Mouse (Mus musculus) large intestine, adult 2 months (tissue): ENCODE measurements at regions not wholly inside any gene's neighbourhood (a gene's known extent, or its start where the extent isn't known, plus 50 kb on each side); places are given as distances from the start of the nearest gene placed in this dataset.

ENCODE experiments used
- DNase-seq: peaks from one replicate; pipeline ENCODE4 v3.0.0-alpha.2; 2012; ENCODE audit warnings: low read depth, low spot score
- WGBS: fragments of 180-500 bp; shearing (Covaris S2); methylation state at CpG from one replicate; pipeline ENCODE4 v1.1.7; 2018; 5-methylcytosine and 5-hydroxymethylcytosine counted together

GRCm38 (mm10) chr10:21538481-21538880 is 54.5 kb upstream of the 1700020N01Rik start:
- no peak for DNase-seq
- WGBS = 94% methylated on average over 6 of the region's 6 CpGs
